Mouse (Mus musculus) splenic B cell, adult 2 months (primary cell): ENCODE results near the gene AC131692.1.

Experiments
- DNase-seq: peaks from one replicate; pipeline ENCODE4 v3.0.0-alpha.2; 2011; ENCODE audit warnings: low read depth, low spot score
- H3K27me3 ChIP-seq: 2 replicates; pipeline ENCODE4 v1.6.1; 2012; ENCODE audit warnings: mild to moderate bottlenecking, low read length, moderate library complexity, mixed read lengths; ENCODE audit not compliant: control insufficient read depth, poor library complexity, insufficient read depth, severe bottlenecking
- H3K36me3 ChIP-seq: 2 replicates; pipeline ENCODE4 v1.6.1; 2012; ENCODE audit warnings: mild to moderate bottlenecking, low read length, moderate library complexity, mixed read lengths; ENCODE audit not compliant: control insufficient read depth, poor library complexity, insufficient read depth, severe bottlenecking

The AC131692.1 gene

DNA sequence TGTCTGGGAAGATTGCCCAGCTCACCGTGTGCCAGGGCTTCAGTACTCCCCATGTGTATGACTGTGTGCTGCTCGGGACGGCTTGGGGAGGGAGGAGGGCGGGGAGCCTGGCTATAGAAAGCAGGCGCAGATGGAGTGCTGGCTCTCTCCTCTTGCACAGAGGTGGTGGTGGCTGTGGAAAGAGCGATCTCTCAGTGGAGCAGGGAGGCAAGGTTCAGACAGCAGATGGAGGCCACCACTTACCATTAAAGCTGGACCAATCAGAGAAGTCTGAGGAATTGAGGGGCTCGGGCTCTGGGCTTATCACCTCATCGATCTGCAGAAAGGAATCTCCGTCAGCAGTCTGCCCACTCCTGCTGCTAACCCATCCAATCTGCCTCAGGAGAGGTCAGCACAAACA lies 12.1 kb upstream of the AC131692.1 start, which contains the start of gene Gm28374:
Gm28374 (minus strand) TSS at position 101 of the 400 bp plus-strand sequence.
- Histone ChIP-seq H3K27me3 (no peaks in the 10 kb centered on the region), H3K36me3 (peaks cover 2% of the 10 kb centered on the region; the same call in 1 of the 2 replicates)

DNA sequence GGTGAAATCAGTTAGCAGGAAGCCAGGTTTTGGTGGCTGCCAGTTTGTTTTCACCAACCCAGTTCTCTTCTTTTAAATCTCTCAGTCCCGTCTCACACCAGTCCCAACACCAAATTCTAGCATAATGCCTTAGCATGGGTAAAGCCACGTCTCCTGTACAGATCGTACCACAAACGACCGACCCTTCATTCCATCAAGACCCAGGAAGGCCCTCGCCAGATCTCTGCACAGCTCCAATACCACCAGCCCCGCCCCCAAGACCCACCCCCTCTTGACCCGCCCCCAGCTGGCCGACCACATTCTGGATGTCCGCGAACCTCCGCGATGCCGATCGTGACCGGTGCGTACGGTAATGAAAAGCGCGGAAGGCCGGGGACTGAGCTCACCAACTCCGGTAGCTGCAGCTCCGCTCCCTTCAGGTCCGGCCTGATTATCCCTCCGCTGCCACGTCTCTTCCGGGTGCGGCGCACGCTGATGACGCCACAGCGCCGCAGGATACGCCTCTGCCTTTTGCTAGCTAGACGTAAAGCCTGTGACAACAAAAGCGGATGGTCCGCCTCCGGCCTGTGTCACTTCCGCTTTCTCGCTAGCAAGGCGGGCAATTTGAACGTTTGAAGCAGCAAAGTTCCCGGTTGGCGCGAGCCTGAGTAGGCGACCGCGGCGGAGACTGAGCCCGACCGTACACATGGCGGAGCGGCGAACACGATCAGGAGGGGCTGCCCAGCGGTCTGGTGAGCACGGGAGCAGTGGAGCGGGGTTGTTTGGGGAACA lies 9.6 kb upstream of the AC131692.1 start, which contains the start of the genes Zfpl1 and Cdca5:
Zfpl1 (minus strand) TSS at position 479 of the 771 bp plus-strand sequence.
Cdca5 (plus strand) TSS at position 506 of the 771 bp plus-strand sequence.
- H3K36me3 ChIP-seq = peaks cover 2% of the 10 kb centered on the region; the same call in 1 of the 2 replicates
- H3K27me3 ChIP-seq = no peaks in the 10 kb centered on the region
- DNase-seq = peak; percentile 99

More for the DNA sequence above, 12.1 kb upstream of the AC131692.1 start, which contains the start of gene Gm28374:
- DNase-seq = no peak

DNA sequence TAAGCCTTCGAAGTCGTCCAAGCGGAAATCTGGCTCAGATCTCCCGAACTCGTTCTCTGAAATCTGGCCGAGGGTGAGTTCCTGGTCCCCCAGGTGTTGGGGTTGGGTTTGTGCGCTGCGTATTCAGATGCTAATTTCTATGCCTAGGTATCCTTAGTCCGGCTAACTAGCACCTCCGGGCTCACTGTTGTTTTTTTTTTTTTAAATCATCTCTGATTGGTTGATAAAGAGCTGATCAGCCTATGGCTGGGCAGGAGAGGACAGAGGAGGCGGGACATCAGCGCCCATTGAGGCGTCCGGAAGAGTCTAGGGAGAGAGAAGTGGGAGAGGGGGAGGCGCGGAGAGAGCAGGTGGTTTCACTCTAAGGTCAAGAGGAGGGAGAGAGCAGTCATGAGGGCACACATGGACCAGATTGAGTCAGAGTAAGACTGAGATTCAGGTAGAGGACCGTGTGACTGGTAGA lies 8.8 kb upstream of the AC131692.1 start:
- H3K27me3 ChIP-seq = no peaks in the 10 kb centered on the region
- DNase-seq = peak; percentile 81
- H3K36me3 ChIP-seq = peaks cover 2% of the 10 kb centered on the region; the same call in 1 of the 2 replicates

DNA sequence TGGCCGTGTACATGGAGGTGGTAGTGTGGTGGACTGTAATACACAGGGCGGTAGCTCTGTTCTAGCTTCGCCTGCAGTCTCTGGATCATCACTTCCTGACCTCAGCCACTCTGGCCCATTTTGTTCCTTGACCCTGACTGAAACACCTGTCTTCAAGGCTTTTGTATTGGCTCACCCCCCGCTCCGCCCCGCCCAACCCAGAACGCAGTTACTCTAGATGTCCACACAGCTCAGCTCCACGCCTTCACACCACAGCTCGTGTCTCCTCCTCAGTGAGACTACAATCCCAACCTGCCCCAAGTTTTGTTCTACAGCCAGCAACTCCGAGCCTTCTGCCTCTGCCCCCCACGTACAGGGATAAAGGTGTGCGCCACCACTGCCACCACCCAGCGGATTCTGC lies 5.4 kb upstream of the AC131692.1 start:
- Histone ChIP-seq H3K27me3 (no peaks in the 10 kb centered on the region), H3K36me3 (no peaks in the 10 kb centered on the region)
- no peak for DNase-seq

DNA sequence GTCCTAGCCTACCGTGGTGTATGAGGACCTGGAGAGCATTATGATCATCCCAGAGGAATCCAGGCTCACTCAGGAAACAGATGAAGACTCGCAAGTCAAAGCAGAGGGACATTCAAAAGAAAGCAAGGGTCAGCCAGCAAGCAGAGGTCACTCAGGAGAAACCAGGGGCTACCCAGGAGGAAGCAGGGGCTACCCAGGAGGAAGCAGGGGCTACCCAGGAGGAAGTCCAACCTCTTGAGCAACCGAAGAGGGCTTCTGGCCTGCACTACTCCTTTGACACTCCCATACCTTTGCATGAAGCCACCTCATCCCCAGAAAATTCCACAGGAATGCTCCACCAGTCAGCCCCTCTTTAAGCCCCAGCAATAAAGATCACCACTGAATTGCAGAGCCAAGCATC lies 3.6 kb downstream of the AC131692.1 start:
- no peak for DNase-seq
- Histone ChIP-seq H3K27me3 (no peaks in the 10 kb centered on the region), H3K36me3 (no peaks in the 10 kb centered on the region)

DNA sequence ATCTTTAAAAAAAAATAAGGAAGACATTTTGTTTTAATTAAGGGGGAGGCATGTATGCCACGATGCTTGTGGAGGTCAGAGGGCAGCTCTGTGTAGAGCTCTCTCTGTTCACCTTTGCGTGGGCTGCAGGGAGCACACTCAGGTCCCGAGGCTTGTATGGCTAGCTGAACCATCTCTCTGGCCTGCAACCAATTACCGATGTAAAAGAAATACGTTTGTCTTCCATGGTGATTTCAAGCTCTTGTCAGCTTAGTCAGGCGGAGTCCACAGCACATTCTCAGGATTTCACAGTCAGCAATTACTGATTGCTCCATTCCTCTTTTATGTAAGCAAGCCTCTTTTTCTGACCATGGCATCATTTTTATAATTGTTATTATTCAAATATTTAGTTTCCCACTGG lies 7.0 kb downstream of the AC131692.1 start:
- no peak for DNase-seq
- no peaks in the 10 kb centered on the region for H3K36me3 ChIP-seq
- no peaks in the 10 kb centered on the region for H3K27me3 ChIP-seq

DNA sequence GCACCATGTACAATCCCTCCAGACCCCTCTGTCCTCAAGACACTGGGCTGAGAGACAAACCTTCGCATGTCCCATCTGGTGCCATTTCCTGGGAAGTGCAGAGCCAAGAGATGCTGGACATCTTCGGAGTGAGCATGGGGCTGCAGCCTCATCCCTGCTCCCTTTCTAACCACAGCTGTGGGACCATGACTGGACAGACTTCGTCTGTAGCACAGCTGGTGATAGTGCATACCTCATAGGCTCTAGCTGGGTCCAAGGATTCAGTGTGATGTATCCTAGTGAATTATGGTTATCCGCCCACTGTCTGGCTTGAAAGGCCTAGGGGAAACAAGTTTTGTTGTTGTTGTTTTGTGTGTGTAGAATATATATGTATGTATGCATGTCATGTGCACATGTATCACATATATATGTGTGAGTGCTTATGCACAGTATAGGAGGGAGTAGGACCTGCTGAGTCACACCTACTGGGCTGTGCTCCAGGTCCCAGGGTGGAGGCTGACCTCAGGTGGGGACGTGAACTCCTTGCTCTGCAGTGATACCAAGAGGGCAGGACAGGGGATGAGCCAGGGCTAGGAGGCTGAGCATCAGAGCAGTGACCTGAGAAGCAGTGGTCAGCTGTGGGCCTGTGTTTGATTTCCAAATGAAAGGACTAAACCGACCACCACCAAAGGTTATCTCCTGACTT lies 8.1 kb downstream of the AC131692.1 start:
- DNase-seq = no peak
- H3K36me3 ChIP-seq = no peaks in the 10 kb centered on the region

DNA sequence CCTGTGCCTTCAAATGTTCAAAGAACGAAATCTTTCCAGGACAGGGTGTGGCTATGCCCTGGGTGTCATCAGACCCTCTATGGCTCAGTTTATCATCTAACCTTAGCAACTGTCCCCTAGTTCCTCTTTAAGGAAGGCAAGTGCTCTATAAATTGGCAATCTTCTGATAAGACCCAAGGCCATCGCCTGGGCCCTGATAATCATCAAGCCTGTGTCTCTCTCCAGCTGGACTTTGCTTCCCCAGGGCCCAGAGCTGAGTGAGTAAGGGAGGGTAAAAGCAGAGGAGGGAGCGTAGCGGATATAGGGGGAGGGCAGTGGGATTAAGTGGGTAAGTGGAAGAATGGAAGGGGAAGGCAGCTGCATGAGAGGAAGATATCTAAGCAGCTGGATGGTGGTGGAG lies 10.3 kb downstream of the AC131692.1 start:
- Histone ChIP-seq H3K27me3 (no peaks in the 10 kb centered on the region), H3K36me3 (no peaks in the 10 kb centered on the region)
- no peak for DNase-seq

More for the DNA sequence above, 8.1 kb downstream of the AC131692.1 start:
- no peaks in the 10 kb centered on the region for H3K27me3 ChIP-seq

DNA sequence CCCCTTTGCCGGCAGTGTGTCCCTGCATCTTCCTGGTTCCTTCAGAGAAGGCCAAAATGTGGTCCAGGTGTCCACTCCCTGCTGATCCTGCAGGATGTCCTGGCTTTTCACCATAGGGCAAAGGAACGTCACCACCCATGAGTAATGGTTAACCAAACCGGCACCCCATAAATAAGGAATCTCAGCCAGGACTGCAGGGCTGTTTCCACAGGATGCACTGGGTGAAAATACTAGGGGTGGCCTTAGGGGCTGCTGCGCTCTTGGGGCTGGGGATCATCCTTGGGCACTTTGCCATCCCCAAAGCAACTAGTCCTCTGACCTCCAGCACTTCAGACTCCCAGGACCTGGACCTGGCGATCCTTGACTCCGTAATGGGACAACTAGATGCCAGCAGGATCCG lies 11.4 kb downstream of the AC131692.1 start, which contains the start of gene Naaladl1:
Naaladl1 (plus strand) TSS at position 197 of the 400 bp plus-strand sequence.
- DNase-seq = no peak
- H3K36me3 ChIP-seq = no peaks in the 10 kb centered on the region
- H3K27me3 ChIP-seq = no peaks in the 10 kb centered on the region

DNA sequence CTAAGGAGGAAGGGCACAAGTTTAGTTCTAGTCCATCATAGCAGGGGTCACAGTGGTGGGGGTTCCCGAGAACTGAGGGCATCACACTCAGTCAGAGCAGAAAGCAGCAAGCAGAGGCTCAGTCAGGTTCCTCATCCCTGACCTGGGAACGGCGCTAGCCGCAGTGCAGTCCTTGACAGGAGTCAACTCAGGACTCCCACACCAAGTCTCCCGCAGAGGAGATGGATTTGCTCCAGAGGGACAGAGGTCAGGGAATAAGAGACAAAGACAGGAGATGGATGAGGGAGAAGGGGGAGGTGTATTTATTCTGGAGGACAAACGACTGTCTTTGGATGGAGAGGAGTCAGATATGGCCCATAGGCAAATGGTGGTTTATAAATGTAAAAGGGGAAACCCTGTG lies 18.9 kb downstream of the AC131692.1 start:
- Histone ChIP-seq H3K27me3 (no peaks in the 10 kb centered on the region), H3K36me3 (no peaks in the 10 kb centered on the region; the same call in 1 of the 2 replicates)
- no peak for DNase-seq

DNA sequence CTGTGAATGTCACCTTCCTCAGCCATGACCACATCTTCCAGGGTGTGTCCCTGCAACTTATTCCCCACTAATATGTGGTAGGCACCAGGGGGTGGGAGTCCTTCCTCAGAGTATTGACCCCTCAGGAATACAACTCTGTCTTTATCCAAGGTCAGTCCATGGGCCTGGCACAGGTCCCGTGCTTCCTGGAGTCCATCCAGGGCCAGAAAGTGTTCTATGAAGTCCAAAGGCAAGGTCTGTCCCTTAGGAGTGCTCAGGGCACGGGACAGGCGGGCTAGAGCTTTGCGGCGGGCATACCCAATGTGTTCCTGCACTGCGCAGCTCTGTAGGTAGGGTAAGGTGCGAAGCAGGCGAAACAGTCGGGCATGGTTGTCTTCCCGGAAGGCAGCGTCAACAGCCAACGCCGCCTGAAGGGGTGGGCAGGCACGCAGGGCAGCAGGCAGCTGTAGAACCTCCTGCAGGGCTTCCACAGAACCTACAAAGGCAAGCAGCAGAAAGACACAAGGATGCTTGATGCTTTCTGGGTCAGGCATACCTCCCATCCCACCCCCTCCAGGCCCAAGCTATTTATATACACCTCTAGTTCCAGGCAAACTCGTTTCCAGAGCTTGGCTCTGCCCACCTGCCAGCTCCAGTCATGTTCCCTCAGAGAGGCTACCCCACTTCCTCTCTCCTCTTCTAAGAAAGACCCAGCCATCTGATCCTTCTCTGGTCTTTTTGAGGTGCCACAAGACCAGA lies 22.1 kb downstream of the AC131692.1 start:
- H3K27me3 ChIP-seq = no peaks in the 10 kb centered on the region
- H3K36me3 ChIP-seq = no peaks in the 10 kb centered on the region; the same call in 1 of the 2 replicates
- no peak for DNase-seq

DNA sequence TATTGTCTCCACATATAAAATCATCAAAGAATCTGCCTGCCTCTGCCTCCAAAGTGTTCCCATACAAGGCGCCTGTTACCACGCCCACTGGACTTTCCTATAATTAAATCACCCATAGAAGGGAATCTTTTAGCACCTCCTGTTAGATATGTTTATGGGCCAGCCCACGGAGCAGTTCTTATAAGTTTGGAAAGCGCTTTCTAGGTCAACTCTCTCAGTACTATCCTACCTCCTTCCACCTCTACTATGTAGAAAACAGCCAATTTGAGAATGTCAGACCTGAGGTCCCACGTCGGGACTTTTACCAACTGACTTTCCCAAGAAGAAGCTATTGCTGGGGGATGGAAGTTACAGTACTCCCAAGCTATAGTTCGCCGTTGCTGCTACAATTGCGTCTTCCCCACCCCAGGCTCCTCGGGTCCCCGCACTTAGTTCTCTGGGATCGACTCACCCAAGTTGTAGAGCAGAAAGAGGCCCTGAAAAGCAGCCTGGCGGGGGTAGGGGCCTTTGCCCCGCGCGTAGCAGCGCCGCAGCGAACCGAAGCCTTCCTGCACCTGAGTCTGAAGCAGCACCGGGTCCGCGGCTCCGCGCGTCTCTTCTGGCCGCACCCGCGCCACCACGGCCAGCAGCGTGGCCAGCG lies 23.2 kb downstream of the AC131692.1 start:
- H3K27me3 ChIP-seq = no peaks in the 10 kb centered on the region
- H3K36me3 ChIP-seq = no peaks in the 10 kb centered on the region; the same call in 1 of the 2 replicates
- DNase-seq = no peak

DNA sequence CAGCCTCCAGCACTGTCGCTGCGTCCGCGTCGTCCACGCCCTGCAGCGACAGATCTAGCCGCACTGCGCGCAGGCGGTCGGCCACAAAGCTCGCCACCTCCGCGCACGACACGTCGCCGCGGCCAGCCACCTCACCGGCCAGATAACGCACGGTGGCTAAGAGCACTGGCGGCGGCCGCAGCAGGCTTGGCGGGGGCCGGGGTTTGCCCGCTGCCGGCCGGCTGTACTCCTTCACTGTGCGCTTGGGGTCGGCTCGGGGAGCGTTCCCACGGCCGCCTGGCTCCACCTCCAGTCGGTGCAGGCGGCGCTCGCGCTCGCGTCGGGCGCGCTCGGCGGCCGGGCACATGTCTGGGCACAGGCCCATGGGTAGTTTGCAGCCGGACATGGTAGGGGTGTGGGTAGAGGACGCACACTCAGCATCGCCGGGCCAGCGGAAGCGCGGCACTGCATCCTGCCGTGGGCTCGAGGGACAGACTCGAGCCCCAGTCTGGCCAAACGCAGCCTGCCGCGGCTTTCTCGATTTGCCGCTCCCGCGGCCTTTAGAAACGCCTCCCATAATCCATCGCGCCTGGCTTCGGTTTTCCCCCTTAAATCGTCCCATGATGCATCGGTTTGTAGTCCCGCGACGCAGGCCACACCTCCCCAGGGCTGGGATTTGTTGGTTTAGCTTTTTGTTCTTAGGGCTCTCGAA lies 23.9 kb downstream of the AC131692.1 start, which contains the start of gene Sac3d1:
Sac3d1 (minus strand) TSS at position 665 of the 691 bp plus-strand sequence.
- H3K27me3 ChIP-seq = no peaks in the 10 kb centered on the region
- DNase-seq = peak; percentile 90

More for the DNA sequence above, 23.9 kb downstream of the AC131692.1 start, which contains the start of gene Sac3d1:
- no peaks in the 10 kb centered on the region; the same call in 1 of the 2 replicates for H3K36me3 ChIP-seq
